Mouse (Mus musculus): ENCODE data around the gene Cbln3. TPM values are rescaled to one million over a fixed set of nuclear protein-coding genes. Genes with fewer than 3 reads are reported as not detected.

Gene Cbln3
- polyA plus RNA-seq, 1 experiment from 2014 or later, result 0.23 TPM

- Histone ChIP-seq H3K27ac (ENCODE audit: low read depth, low read length) (no peak overlapping the region), H3K4me3 (ENCODE audit: low read length) (no peak overlapping the region), H3K27me3 (ENCODE audit: control insufficient read depth, insufficient read depth, low read length) (no peaks in the 10 kb centered on the region), H3K9ac (ENCODE audit: low read depth, low read length) (no peak overlapping the region), H3K36me3 (ENCODE audit: control insufficient read depth, insufficient read depth, low read length) (no peaks in the 10 kb centered on the region), H3K4me1 (ENCODE audit: control insufficient read depth, insufficient read depth, low read length) (no peaks in the 10 kb centered on the region), H3K4me2 (replicated peaks; ENCODE audit: low read depth, low read length) (no peak overlapping the region), H3K9me3 (ENCODE audit: control insufficient read depth, low read length) (no peaks in the 10 kb centered on the region)
- 61% methylated on average over 4 of the region's 4 CpGs for WGBS
- ATAC-seq (ENCODE audit: low FRiP score, low TSS enrichment), result no peak
Observed at GRCm38 (mm10) chr14:55840853-55841366, 43.3 kb downstream of the Cbln3 start.

- Histone ChIP-seq H3K36me3 (ENCODE audit: control insufficient read depth, insufficient read depth, low read length) (no peaks in the 10 kb centered on the region; the same call in 1 of the 2 replicates), H3K4me1 (ENCODE audit: control insufficient read depth, insufficient read depth, low read length) (0 out of 2 replicates have a peak, but pooled peaks cover 5% of the 10 kb centered on the region), H3K9me3 (ENCODE audit: control insufficient read depth, low read length) (no peaks in the 10 kb centered on the region), H3K9ac (ENCODE audit: low read depth, low read length) (no peak overlapping the region), H3K4me2 (replicated peaks; ENCODE audit: low read depth, low read length) (no peak overlapping the region), H3K4me3 (ENCODE audit: low read length) (no peak overlapping the region), H3K27me3 (ENCODE audit: control insufficient read depth, insufficient read depth, low read length) (no peaks in the 10 kb centered on the region), H3K27ac (ENCODE audit: low read depth, low read length) (no peak overlapping the region)
- ATAC-seq (ENCODE audit: low FRiP score, low TSS enrichment), result no peak
- 85% methylated on average over 4 of the region's 4 CpGs for WGBS
Observed at GRCm38 (mm10) chr14:55838740-55839139, 45.5 kb downstream of the Cbln3 start.

GRCm38 (mm10) chr14:55838312-55838711, 45.9 kb downstream of the Cbln3 start:
- Histone ChIP-seq H3K4me3 (ENCODE audit: low read length) (no peak overlapping the region), H3K4me2 (replicated peaks; ENCODE audit: low read depth, low read length) (no peak overlapping the region), H3K9me3 (ENCODE audit: control insufficient read depth, low read length) (no peaks in the 10 kb centered on the region), H3K9ac (ENCODE audit: low read depth, low read length) (no peak overlapping the region), H3K27ac (ENCODE audit: low read depth, low read length) (no peak overlapping the region), H3K4me1 (ENCODE audit: control insufficient read depth, insufficient read depth, low read length) (0 out of 2 replicates have a peak, but pooled peaks cover 5% of the 10 kb centered on the region), H3K36me3 (ENCODE audit: control insufficient read depth, insufficient read depth, low read length) (no peaks in the 10 kb centered on the region; the same call in 1 of the 2 replicates), H3K27me3 (ENCODE audit: control insufficient read depth, insufficient read depth, low read length) (no peaks in the 10 kb centered on the region)
- ATAC-seq (ENCODE audit: low FRiP score, low TSS enrichment), result no peak
- 94% methylated on average over 5 of the region's 5 CpGs for WGBS

- Histone ChIP-seq H3K4me2 (replicated peaks; ENCODE audit: low read depth, low read length) (no peak overlapping the region), H3K27me3 (ENCODE audit: control insufficient read depth, insufficient read depth, low read length) (no peaks in the 10 kb centered on the region), H3K4me1 (ENCODE audit: control insufficient read depth, insufficient read depth, low read length) (0 out of 2 replicates have a peak, but pooled peaks cover 5% of the 10 kb centered on the region), H3K4me3 (ENCODE audit: low read length) (no peak overlapping the region), H3K36me3 (ENCODE audit: control insufficient read depth, insufficient read depth, low read length) (peaks cover 24% of the 10 kb centered on the region), H3K9ac (ENCODE audit: low read depth, low read length) (no peak overlapping the region), H3K27ac (ENCODE audit: low read depth, low read length) (no peak overlapping the region), H3K9me3 (ENCODE audit: control insufficient read depth, low read length) (no peaks in the 10 kb centered on the region)
- WGBS, result 77% methylated on average over 5 of the region's 5 CpGs
- no peak for ATAC-seq (ENCODE audit: low FRiP score, low TSS enrichment)
Observed at GRCm38 (mm10) chr14:55834808-55835533, 49.2 kb downstream of the Cbln3 start.

GRCm38 (mm10) chr14:55833126-55833525, 51.1 kb downstream of the Cbln3 start:
- peaks cover 37% of the 10 kb centered on the region for H3K36me3 ChIP-seq (ENCODE audit: control insufficient read depth, insufficient read depth, low read length)
- 85% methylated on average over 4 of the region's 4 CpGs for WGBS
- ATAC-seq (ENCODE audit: low FRiP score, low TSS enrichment), result no peak
- no peaks in the 10 kb centered on the region for H3K9me3 ChIP-seq (ENCODE audit: control insufficient read depth, low read length)
- H3K4me1 ChIP-seq (ENCODE audit: control insufficient read depth, insufficient read depth, low read length), result peaks cover 18% of the 10 kb centered on the region; the same call in 1 of the 2 replicates
- H3K27ac ChIP-seq (ENCODE audit: low read depth, low read length), result no peak overlapping the region
- no peak overlapping the region for H3K4me2 ChIP-seq (replicated peaks; ENCODE audit: low read depth, low read length)
- H3K9ac ChIP-seq (ENCODE audit: low read depth, low read length), result no peak overlapping the region
- no peak overlapping the region for H3K4me3 ChIP-seq (ENCODE audit: low read length)
- no peaks in the 10 kb centered on the region for H3K27me3 ChIP-seq (ENCODE audit: control insufficient read depth, insufficient read depth, low read length)

- 80% methylated on average over 4 of the region's 4 CpGs for WGBS
- H3K9ac ChIP-seq (ENCODE audit: low read depth, low read length), result no peak overlapping the region
- H3K4me3 ChIP-seq (ENCODE audit: low read length), result no peak overlapping the region
- peaks cover 37% of the 10 kb centered on the region for H3K36me3 ChIP-seq (ENCODE audit: control insufficient read depth, insufficient read depth, low read length)
- no peak overlapping the region for H3K4me2 ChIP-seq (replicated peaks; ENCODE audit: low read depth, low read length)
- ATAC-seq (ENCODE audit: low FRiP score, low TSS enrichment), result no peak
- H3K27ac ChIP-seq (ENCODE audit: low read depth, low read length), result no peak overlapping the region
- no peaks in the 10 kb centered on the region for H3K9me3 ChIP-seq (ENCODE audit: control insufficient read depth, low read length)
- no peaks in the 10 kb centered on the region for H3K27me3 ChIP-seq (ENCODE audit: control insufficient read depth, insufficient read depth, low read length)
- H3K4me1 ChIP-seq (ENCODE audit: control insufficient read depth, insufficient read depth, low read length), result peaks cover 32% of the 10 kb centered on the region
Observed at GRCm38 (mm10) chr14:55830331-55830730, 53.9 kb downstream of the Cbln3 start.

GRCm38 (mm10) chr14:55829854-55830253, 54.3 kb downstream of the Cbln3 start:
- Histone ChIP-seq H3K27me3 (ENCODE audit: control insufficient read depth, insufficient read depth, low read length) (no peaks in the 10 kb centered on the region), H3K4me1 (ENCODE audit: control insufficient read depth, insufficient read depth, low read length) (peaks cover 31% of the 10 kb centered on the region), H3K4me3 (ENCODE audit: low read length) (no peak overlapping the region), H3K4me2 (replicated peaks; ENCODE audit: low read depth, low read length) (no peak overlapping the region), H3K27ac (ENCODE audit: low read depth, low read length) (no peak overlapping the region), H3K9me3 (ENCODE audit: control insufficient read depth, low read length) (no peaks in the 10 kb centered on the region), H3K9ac (ENCODE audit: low read depth, low read length) (no peak overlapping the region), H3K36me3 (ENCODE audit: control insufficient read depth, insufficient read depth, low read length) (peaks cover 37% of the 10 kb centered on the region)
- WGBS, result 90% methylated on average over 16 of the region's 16 CpGs
- ATAC-seq (ENCODE audit: low FRiP score, low TSS enrichment), result no peak

Other genes starting within 250 kb of the Cbln3 start
- gene Ipo4, start 248.4 kb downstream of the Cbln3 start, polyA plus RNA-seq (2014; fragmentation: Nextera tagmentation; extraction: Ambion mirVana), result 101 and 119 TPM in 2 replicates
- gene Gm49378, start 246.5 kb downstream of the Cbln3 start, polyA plus RNA-seq (2014; fragmentation: Nextera tagmentation; extraction: Ambion mirVana), result 3.4 TPM in 2 replicates
- gene Tm9sf1, start 240.6 kb downstream of the Cbln3 start, polyA plus RNA-seq (2014; fragmentation: Nextera tagmentation; extraction: Ambion mirVana), result 76.3 and 117 TPM in 2 replicates
- gene Tssk4, start 234.2 kb downstream of the Cbln3 start, polyA plus RNA-seq (2014; fragmentation: Nextera tagmentation; extraction: Ambion mirVana), result 0.72 and 0.77 TPM in 2 replicates
- gene Mdp1, start 223.9 kb downstream of the Cbln3 start, polyA plus RNA-seq (2014; fragmentation: Nextera tagmentation; extraction: Ambion mirVana), result 52.0 and 52.7 TPM in 2 replicates
- gene Gmpr2, start 212.5 kb downstream of the Cbln3 start, polyA plus RNA-seq (2014; fragmentation: Nextera tagmentation; extraction: Ambion mirVana), result 58.4 and 62.9 TPM in 2 replicates
- 586 and 744 TPM in 2 replicates for gene Nedd8, start 212.3 kb downstream of the Cbln3 start, polyA plus RNA-seq (2014; fragmentation: Nextera tagmentation; extraction: Ambion mirVana)
- 40.3 and 50.1 TPM in 2 replicates for gene Tinf2, start 202.6 kb downstream of the Cbln3 start, polyA plus RNA-seq (2014; fragmentation: Nextera tagmentation; extraction: Ambion mirVana)
- 0.67 and 1.2 TPM in 2 replicates for gene Tgm1, start 170.5 kb downstream of the Cbln3 start, polyA plus RNA-seq (2014; fragmentation: Nextera tagmentation; extraction: Ambion mirVana)
- gene Rabggta, start 162.1 kb downstream of the Cbln3 start, polyA plus RNA-seq (2014; fragmentation: Nextera tagmentation; extraction: Ambion mirVana), result 27.8 and 29.3 TPM in 2 replicates
- 75.2 and 82.3 TPM in 2 replicates for gene Dhrs1, start 138.7 kb downstream of the Cbln3 start, polyA plus RNA-seq (2014; fragmentation: Nextera tagmentation; extraction: Ambion mirVana)
- 43.3 and 44.0 TPM in 2 replicates for gene Nop9, start 138.7 kb downstream of the Cbln3 start, polyA plus RNA-seq (2014; fragmentation: Nextera tagmentation; extraction: Ambion mirVana)
- gene Cideb, start 125.9 kb downstream of the Cbln3 start, polyA plus RNA-seq (2014; fragmentation: Nextera tagmentation; extraction: Ambion mirVana), result 2.9 and 3.6 TPM in 2 replicates
- 0.08 and 0.39 TPM in 2 replicates for gene Ltb4r2, start 123.0 kb downstream of the Cbln3 start, polyA plus RNA-seq (2014; fragmentation: Nextera tagmentation; extraction: Ambion mirVana)
- 0.23 TPM in 1 of 2 replicates, not detected in the other for gene Ltb4r1, start 118.4 kb downstream of the Cbln3 start, polyA plus RNA-seq (2014; fragmentation: Nextera tagmentation; extraction: Ambion mirVana)
- gene Adcy4, start 100.3 kb downstream of the Cbln3 start, polyA plus RNA-seq (2014; fragmentation: Nextera tagmentation; extraction: Ambion mirVana), result 7.8 and 10.4 TPM in 2 replicates
- 38.1 and 43.3 TPM in 2 replicates for gene Ripk3, start 95.5 kb downstream of the Cbln3 start, polyA plus RNA-seq (2014; fragmentation: Nextera tagmentation; extraction: Ambion mirVana)
- 26.3 and 33.8 TPM in 2 replicates for gene Nfatc4, start 61.2 kb downstream of the Cbln3 start, polyA plus RNA-seq (2014; fragmentation: Nextera tagmentation; extraction: Ambion mirVana)
- gene Nynrin, start 30.4 kb downstream of the Cbln3 start, polyA plus RNA-seq (2014; fragmentation: Nextera tagmentation; extraction: Ambion mirVana), result 11.0 and 15.6 TPM in 2 replicates
- 7.0 and 9.7 TPM in 2 replicates for gene Khnyn, start 555 bp upstream of the Cbln3 start, polyA plus RNA-seq (2014; fragmentation: Nextera tagmentation; extraction: Ambion mirVana)
- 61.3 and 64.7 TPM in 2 replicates for gene Sdr39u1, start 15.9 kb upstream of the Cbln3 start, polyA plus RNA-seq (2014; fragmentation: Nextera tagmentation; extraction: Ambion mirVana)
- gene Cma1, start 60.3 kb upstream of the Cbln3 start, polyA plus RNA-seq (2014; fragmentation: Nextera tagmentation; extraction: Ambion mirVana), result 0.30 and 1.1 TPM in 2 replicates
- not detected in 2 replicates for gene Cma2, start 66.6 kb upstream of the Cbln3 start, polyA plus RNA-seq (2014; fragmentation: Nextera tagmentation; extraction: Ambion mirVana)
- not detected in 2 replicates for gene Mcpt1, start 133.6 kb upstream of the Cbln3 start, polyA plus RNA-seq (2014; fragmentation: Nextera tagmentation; extraction: Ambion mirVana)
- not detected in 2 replicates for gene Mcpt9, start 146.1 kb upstream of the Cbln3 start, polyA plus RNA-seq (2014; fragmentation: Nextera tagmentation; extraction: Ambion mirVana)
- gene Mcpt2, start 157.6 kb upstream of the Cbln3 start, polyA plus RNA-seq (2014; fragmentation: Nextera tagmentation; extraction: Ambion mirVana), result not detected in 2 replicates
- gene Mcpt4, start 177.9 kb upstream of the Cbln3 start, polyA plus RNA-seq (2014; fragmentation: Nextera tagmentation; extraction: Ambion mirVana), result not detected in 2 replicates
- gene Mcpt8, start 200.9 kb upstream of the Cbln3 start, polyA plus RNA-seq (2014; fragmentation: Nextera tagmentation; extraction: Ambion mirVana), result 0.40 and 0.53 TPM in 2 replicates
- gene Ctsg, start 218.2 kb upstream of the Cbln3 start, polyA plus RNA-seq (2014; fragmentation: Nextera tagmentation; extraction: Ambion mirVana), result not detected in 2 replicates
- gene Gzme, start 236.2 kb upstream of the Cbln3 start, polyA plus RNA-seq (2014; fragmentation: Nextera tagmentation; extraction: Ambion mirVana), result not detected in 2 replicates
- gene Gzmd, start 248.2 kb upstream of the Cbln3 start, polyA plus RNA-seq (2014; fragmentation: Nextera tagmentation; extraction: Ambion mirVana), result not detected in 2 replicates